Mouse (Mus musculus) cortical plate, adult 2 months (tissue): ENCODE measurements at regions not wholly inside any gene's neighbourhood (a gene's known extent, or its start where the extent isn't known, plus 50 kb on each side); places are given as distances from the start of the nearest gene placed in this dataset.

Experiments used
- CTCF ChIP-seq: fragments of 200-500 bp; IDR thresholded peaks from 2 replicates; pipeline ENCODE4 v1.5.1; 2011; ENCODE audit warnings: mild to moderate bottlenecking, control low read depth, low read length; ENCODE audit not compliant: insufficient read depth; ENCODE audit errors: extremely low read depth
- POLR2A ChIP-seq: fragments of 200-500 bp; IDR thresholded peaks from 2 replicates; pipeline ENCODE4 v1.6.1; 2011; ENCODE audit warnings: mild to moderate bottlenecking, low read length, control low read depth; ENCODE audit not compliant: insufficient read depth; ENCODE audit errors: extremely low read depth

DNA sequence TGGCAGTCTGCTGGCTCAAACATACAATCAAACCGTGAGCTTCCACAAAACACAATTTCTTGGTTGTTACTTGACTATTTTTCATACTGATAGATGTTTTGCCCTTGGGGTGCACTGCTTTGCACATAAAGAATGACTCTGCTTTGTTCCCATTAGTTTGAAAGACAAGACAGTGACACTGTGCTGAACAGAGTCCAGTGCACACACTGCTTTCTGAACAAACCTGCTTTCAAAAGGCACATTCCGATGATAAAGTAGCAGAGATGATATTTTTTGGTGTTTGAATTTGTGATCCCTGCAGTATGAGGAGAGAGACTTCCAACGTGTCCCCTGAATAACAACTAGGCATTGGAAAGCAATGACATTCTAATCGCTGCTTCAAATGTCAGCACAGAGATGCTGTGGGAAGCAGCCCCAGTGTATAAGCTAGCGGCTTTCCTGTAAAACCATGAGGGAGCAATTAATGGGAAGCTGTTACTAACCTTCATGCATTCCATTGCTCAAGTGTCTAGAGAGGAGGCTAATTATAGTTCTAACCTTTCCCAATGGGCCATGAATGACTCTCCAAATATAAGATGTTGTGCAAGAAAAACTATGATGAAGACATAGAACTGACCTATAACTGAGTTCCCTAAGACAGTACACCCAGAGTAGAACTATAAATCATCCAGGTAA, 673.5 kb upstream of the Map3k7 start:
- TF ChIP-seq POLR2A (no peak), CTCF (no peak)
